Mouse (Mus musculus) olfactory bulb, adult 2 months (tissue): ENCODE measurements around the gene Bet1l. TPM values are rescaled to one million over a fixed set of nuclear protein-coding genes. Genes with fewer than 3 reads are reported as not detected.
A peak's percentile ranks its signal among the peaks of the same experiment; 100 is the strongest.

Experiments
- H3K27ac ChIP-seq: fragments of 200-500 bp; 2 replicates; pipeline ENCODE4 v1.5.1; 2012; ENCODE audit warnings: low read depth, low read length; ENCODE audit not compliant: insufficient read depth
- H3K4me1 ChIP-seq: fragments of 200-500 bp; 2 replicates; pipeline ENCODE4 v1.6.1; 2012; ENCODE audit warnings: low read length; ENCODE audit not compliant: control insufficient read depth, insufficient read depth
- H3K4me3 ChIP-seq: fragments of 200-500 bp; 2 replicates; pipeline ENCODE4 v1.5.1; 2012; ENCODE audit warnings: mild to moderate bottlenecking, low read depth, low read length, moderate library complexity; ENCODE audit not compliant: insufficient read depth
- CTCF ChIP-seq: fragments of 200-500 bp; IDR thresholded peaks from 2 replicates; pipeline ENCODE4 v1.5.1; 2012; ENCODE audit warnings: low read depth, mild to moderate bottlenecking, low read length, moderate library complexity; ENCODE audit not compliant: insufficient read depth
- POLR2A ChIP-seq: fragments of 200-500 bp; IDR thresholded peaks from 2 replicates; pipeline ENCODE4 v1.6.1; 2012; ENCODE audit warnings: mild to moderate bottlenecking, low read depth, low read length, moderate library complexity; ENCODE audit not compliant: insufficient read depth
- WGBS: fragments of 180-500 bp; shearing (Covaris S2); methylation state at CpG from one replicate; pipeline ENCODE4 v1.1.7; 2018; 5-methylcytosine and 5-hydroxymethylcytosine counted together
- polyA plus RNA-seq: library from polyadenylated mRNA; stranded (reverse); fragments of >200 nt; gene quantifications from 2 replicates; pipeline ENCODE4 v1.2.4, GENCODE M21; 2012; ENCODE audit warnings: low replicate concordance; ENCODE audit not compliant: missing spikeins, insufficient read depth, insufficient read length

The Bet1l gene
- polyA plus RNA-seq, 1 experiment: not detected

DNA sequence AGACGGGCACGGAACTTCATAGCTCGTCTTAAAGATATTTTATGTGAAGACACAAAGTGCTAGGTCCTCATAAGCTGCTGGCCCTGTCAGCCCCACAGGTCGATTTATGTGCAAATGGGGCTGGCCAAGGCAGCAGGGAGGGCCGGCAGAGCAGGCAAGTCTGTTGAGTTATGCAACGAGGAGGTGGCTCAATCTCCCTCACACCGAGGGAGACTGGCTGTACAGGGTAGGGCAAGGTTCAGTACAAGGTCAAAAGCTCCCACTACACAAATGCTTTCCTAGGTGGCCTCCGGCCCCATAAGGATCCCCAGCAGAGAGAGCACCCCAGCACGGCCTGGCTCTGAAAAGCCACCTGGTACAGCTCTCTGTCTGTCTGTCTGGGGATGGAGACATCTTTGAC lies 4.0 kb downstream of the Bet1l start:
- Histone ChIP-seq H3K27ac (no peak overlapping the region), H3K4me1 (peaks cover 18% of the 10 kb centered on the region), H3K4me3 (no peak overlapping the region)
- TF ChIP-seq CTCF (no peak), POLR2A (no peak)
- 82% methylated on average over 9 of the region's 9 CpGs for WGBS

GRCm38 (mm10) chr7:140851916-140852315 lies 5.5 kb downstream of the Bet1l start:
- H3K4me3 ChIP-seq: no peak overlapping the region
- peaks cover 10% of the 10 kb centered on the region for H3K4me1 ChIP-seq
- TF ChIP-seq POLR2A (no peak), CTCF (no peak)
- 94% methylated on average over 4 of the region's 4 CpGs for WGBS
- no peak overlapping the region for H3K27ac ChIP-seq

DNA sequence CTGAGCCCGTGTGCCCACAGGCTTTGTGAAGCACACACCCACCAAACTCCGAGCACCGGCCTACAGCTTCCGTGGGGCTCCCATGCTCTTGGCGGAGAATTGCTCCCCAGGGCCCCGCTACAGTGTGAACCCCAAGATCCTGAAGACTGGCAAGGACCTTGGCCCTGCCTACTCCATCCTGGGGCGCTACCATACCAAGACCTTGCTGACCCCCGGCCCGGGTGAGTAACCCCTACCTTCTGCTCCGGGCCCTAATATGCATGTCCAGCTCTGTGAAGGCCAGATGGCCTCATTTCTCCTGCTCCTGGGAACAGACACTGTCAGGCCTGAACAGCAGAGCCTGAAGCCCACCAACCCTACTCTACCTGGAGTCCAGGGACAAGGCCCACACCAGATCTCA lies 8.8 kb downstream of the Bet1l start:
- WGBS: 92% methylated on average over 10 of the region's 10 CpGs
- no peak for TF ChIP-seq POLR2A
- Histone ChIP-seq H3K4me1 (no peaks in the 10 kb centered on the region; the same call in 1 of the 2 replicates), H3K27ac (no peak overlapping the region), H3K4me3 (no peak overlapping the region)

DNA sequence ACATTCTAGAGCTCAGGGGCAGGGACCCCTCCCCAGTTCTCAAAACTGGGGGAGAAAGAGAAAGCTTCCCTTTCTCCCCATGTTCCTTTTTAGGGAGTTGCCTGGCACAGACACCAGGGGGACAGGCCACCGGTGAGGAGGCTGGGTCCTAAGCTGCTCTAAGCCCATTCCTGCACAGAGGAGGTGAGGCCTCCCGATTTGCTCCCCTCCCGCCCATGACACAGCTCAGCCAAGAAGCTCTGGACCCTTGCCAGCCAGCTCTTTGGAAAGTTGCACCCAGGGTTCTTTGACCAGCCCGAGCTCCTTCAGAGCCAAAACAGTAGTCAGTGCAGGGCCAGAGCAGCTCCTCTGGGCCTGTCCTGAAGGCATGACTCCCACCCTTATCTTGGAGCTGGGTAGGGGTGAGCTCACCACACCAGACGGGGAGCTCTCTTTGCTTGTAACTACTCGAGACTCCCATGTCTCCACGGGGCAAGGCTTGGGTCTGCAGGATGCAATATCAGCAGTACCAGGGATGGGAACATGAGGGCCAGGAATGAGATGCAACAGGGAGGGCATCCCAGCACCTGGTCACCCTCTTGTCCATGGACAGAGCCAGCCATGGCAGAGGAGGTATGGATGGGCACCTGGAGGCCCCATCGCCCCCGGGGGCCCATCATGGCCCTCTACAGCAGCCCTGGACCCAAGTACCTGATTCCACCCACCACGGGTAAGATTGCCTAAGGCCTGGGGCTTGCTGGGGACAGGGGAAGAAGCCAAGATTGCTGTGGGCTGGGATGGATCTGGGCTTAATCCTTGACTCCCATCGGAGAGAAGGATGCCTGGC lies 9.4 kb downstream of the Bet1l start, which contains the start of gene Odf3:
Gene Odf3 (plus strand): TSS at position 51 of the 826 bp plus-strand sequence.
- Histone ChIP-seq H3K4me1 (no peaks in the 10 kb centered on the region; the same call in 1 of the 2 replicates), H3K4me3 (no peak within 1 kb of the TSS), H3K27ac (no peak within 1 kb of the TSS)
- 44% methylated on average over 11 of the region's 11 CpGs for WGBS
- no peak for TF ChIP-seq CTCF
- no peak for TF ChIP-seq POLR2A

GRCm38 (mm10) chr7:140846676-140847075 lies 10.7 kb downstream of the Bet1l start:
- WGBS: 83% methylated on average over 10 of the region's 10 CpGs

DNA sequence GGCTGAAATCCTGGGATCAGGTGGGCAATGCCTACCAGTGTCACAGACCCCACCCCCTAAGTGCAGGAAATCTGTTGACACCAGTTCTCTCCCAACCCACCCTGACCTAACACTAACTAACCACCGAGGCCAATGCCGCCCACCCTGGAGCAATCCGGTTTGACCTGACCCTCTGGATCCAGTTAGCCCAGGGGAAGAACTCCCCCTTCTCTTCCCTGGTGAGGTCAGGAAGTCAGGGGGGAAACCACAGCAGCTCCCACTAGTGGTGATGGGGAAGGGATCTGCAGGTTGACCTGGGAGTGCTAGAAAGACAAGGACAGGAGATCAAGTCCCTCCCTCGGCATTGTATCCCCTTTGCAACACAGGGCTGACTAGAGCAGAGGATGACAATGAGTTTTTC lies 11.7 kb downstream of the Bet1l start:
- TF ChIP-seq CTCF: no peak
- no peak for TF ChIP-seq POLR2A
- WGBS: 70% methylated on average over 4 of the region's 4 CpGs
- H3K4me3 ChIP-seq: no peak overlapping the region
- H3K4me1 ChIP-seq: no peaks in the 10 kb centered on the region; the same call in 1 of the 2 replicates
- H3K27ac ChIP-seq: no peak overlapping the region

More at GRCm38 (mm10) chr7:140846676-140847075, 10.7 kb downstream of the Bet1l start:
- Histone ChIP-seq H3K4me3 (no peak overlapping the region), H3K27ac (no peak overlapping the region), H3K4me1 (no peaks in the 10 kb centered on the region; the same call in 1 of the 2 replicates)
- TF ChIP-seq POLR2A (no peak), CTCF (no peak)

GRCm38 (mm10) chr7:140844905-140845665 lies 12.3 kb downstream of the Bet1l start, which contains the start of gene Scgb1c1:
Scgb1c1 (plus strand) TSS chr7:140845547.
- TF ChIP-seq CTCF (peak; percentile 80), POLR2A (no peak)
- Histone ChIP-seq H3K4me3 (no peak within 1 kb of the TSS), H3K27ac (no peak within 1 kb of the TSS), H3K4me1 (no peaks in the 10 kb centered on the region; the same call in 1 of the 2 replicates)
- 26% methylated on average over 14 of the region's 14 CpGs for WGBS

GRCm38 (mm10) chr7:140843806-140844205 lies 13.6 kb downstream of the Bet1l start:
- TF ChIP-seq POLR2A: no peak
- no peak for TF ChIP-seq CTCF
- Histone ChIP-seq H3K4me1 (no peaks in the 10 kb centered on the region; the same call in 1 of the 2 replicates), H3K27ac (no peak overlapping the region), H3K4me3 (no peak overlapping the region)
- WGBS: 79% methylated on average over 7 of the region's 7 CpGs
